Mouse (Mus musculus): Measurements from ENCODE around the gene Clptm1.

GRCm38 (mm10) chr7:19693421-19693820, 28.6 kb upstream of the Clptm1 start:
- no peak for TF ChIP-seq EP300 (IDR thresholded peaks at IDR 0.05)
- TF ChIP-seq CTCF (IDR thresholded peaks at IDR 0.05): no peak

Data from lung, postnatal 0 days (tissue).